Mouse (Mus musculus): ENCODE data around the gene Endou. TPM values are rescaled to one million over a fixed set of nuclear protein-coding genes. Genes with fewer than 3 reads are reported as not detected.
A peak's percentile ranks its signal among the peaks of the same experiment; 100 is the strongest.

The Endou gene
- polyA plus RNA-seq, 1 experiment: 2.9 TPM

DNA sequence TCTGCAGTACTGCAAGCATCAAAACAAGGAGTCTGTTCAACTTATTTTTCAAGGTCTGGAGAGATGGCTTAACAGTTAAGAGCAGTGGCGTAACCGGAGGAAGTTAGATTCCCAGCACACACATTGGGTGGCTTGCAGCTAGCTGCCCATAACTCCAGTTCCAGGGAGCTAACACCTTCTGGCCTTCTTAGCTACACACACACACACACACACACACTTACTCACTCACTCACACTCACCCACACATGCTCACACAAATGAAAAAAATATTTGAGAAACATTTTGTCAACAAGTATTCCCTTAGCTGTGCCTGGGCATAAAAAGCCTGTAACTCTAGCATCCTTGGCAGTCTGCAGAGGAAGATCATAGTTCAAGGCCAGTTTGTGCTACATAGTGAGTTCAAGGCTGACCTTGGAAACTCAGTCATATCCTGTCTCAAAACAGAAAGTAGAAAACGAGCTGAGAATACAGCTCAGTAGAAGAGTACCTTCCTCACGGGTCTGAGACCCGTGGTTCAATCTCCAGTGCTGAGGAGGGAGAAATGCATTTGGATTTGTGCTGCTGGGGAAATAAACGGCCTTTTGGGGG lies 5.8 kb downstream of the Endou start:
- WGBS: 65% methylated on average over 6 of the region's 6 CpGs
- no peak for TF ChIP-seq POLR2A (IDR thresholded peaks at IDR 0.05; ENCODE audit: low read depth, low read length)
- TF ChIP-seq CTCF (conservative IDR thresholded peaks at IDR 0.05; ENCODE audit: insufficient read depth, insufficient read length, low read depth, low read length): no peak

DNA sequence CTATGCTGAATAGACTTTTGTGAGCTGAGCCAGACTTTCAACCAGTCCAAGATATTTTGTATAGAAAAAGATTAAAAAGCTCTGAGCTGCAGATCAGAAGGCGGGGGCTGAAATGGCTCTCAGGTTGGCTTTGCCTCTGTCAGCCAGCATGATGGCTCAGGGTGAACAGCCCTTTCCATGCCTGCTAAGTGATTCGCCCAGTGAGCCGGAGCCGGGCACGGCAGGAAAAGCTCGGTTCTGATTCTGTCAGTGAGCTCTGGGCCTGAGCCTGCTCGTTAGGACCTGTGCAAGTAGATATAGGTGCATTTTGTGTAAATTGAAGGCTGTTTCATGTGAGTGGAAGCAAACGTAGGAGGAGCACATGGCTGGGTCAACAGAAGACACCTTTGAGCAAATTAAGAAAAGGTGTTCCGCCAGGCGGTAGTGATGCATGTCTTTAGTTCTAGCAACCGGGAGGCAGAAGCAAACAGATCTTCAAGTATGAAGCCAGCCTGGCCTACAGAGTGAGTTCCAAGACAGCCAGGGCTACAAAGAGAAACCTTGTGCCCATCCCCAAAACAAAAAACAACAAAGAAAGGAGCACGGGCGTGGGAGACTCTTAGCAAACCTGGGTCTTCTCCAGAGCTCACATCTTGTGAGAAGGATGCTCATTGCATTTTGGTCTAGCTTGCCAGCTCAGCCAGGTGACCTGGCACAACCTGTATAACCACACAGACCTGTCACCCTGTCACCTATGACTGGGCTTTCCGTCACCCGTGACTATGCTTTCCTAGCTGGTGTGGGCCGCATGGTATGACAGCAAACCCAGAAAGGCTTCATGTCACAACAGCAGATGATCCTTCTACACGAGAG lies 6.6 kb downstream of the Endou start:
- Histone ChIP-seq H3K27ac (ENCODE audit: insufficient read depth, low read depth, low read length) (no peak overlapping the region), H3K4me3 (ENCODE audit: insufficient read depth, low read depth, low read length) (no peak overlapping the region), H3K4me1 (ENCODE audit: control insufficient read depth, insufficient read depth, low read length) (peaks cover 13% of the 10 kb centered on the region), H3K36me3 (ENCODE audit: control insufficient read depth, insufficient read depth, low read length) (no peaks in the 10 kb centered on the region), H3K27me3 (replicated peaks; ENCODE audit: control insufficient read depth, insufficient read depth, low read length) (no peaks in the 10 kb centered on the region)
- peak; percentile 29 for DNase-seq
- TF ChIP-seq POLR2A (IDR thresholded peaks at IDR 0.05; ENCODE audit: low read depth, low read length) (no peak), CTCF (conservative IDR thresholded peaks at IDR 0.05; ENCODE audit: insufficient read depth, insufficient read length, low read depth, low read length) (no peak)
- 76% methylated on average over 17 of the region's 17 CpGs for WGBS

More for the DNA sequence above, 5.8 kb downstream of the Endou start:
- no peaks in the 10 kb centered on the region for H3K27me3 ChIP-seq (replicated peaks; ENCODE audit: control insufficient read depth, insufficient read depth, low read length)
- no peak overlapping the region for H3K4me3 ChIP-seq (ENCODE audit: insufficient read depth, low read depth, low read length)
- peaks cover 20% of the 10 kb centered on the region for H3K4me1 ChIP-seq (ENCODE audit: control insufficient read depth, insufficient read depth, low read length)
- no peak overlapping the region for H3K27ac ChIP-seq (ENCODE audit: insufficient read depth, low read depth, low read length)
- DNase-seq: no peak
- no peaks in the 10 kb centered on the region for H3K36me3 ChIP-seq (ENCODE audit: control insufficient read depth, insufficient read depth, low read length)

DNA sequence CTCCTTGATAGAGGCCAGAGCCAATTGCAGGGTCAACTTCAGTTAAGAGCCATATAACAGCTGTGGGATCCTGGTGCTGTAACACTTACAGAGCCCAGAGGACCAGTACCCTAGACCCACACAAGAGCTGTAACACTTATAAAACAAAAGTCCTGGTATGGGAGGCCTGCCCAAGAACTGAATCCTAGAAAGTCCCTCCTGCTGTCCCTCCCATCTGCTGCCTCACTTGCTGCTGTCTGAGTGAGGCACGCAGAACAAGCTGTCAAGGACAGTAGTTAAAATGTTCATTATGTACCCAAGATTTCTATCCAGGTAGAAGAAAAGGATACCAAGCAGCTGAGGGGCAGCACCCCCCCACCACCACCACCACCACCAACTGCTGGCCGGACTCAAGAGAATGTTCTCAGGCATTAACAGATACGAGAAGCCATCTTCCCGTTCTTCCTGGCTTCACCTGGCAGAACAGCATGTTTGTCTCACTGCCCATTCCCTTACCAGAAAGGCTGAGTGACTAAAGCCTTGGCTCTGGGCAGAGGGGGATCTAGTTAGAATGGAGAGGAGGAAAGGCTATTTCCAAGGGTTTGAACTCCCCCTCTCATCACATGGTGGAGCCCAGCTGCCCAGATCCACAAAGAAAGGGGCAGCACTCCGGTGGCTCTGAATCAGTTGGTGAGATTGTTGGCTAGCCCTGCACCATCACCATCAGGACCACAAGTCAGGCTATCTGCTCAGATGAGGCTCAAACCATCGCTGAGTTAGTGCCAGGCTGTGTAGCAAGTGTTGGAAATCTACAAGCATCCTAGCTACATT lies 7.4 kb downstream of the Endou start:
- TF ChIP-seq CTCF (conservative IDR thresholded peaks at IDR 0.05; ENCODE audit: insufficient read depth, insufficient read length, low read depth, low read length) (no peak), POLR2A (IDR thresholded peaks at IDR 0.05; ENCODE audit: low read depth, low read length) (no peak)
- DNase-seq: no peak
- H3K36me3 ChIP-seq (ENCODE audit: control insufficient read depth, insufficient read depth, low read length): no peaks in the 10 kb centered on the region
- no peak overlapping the region for H3K4me3 ChIP-seq (ENCODE audit: insufficient read depth, low read depth, low read length)
- no peak overlapping the region for H3K27ac ChIP-seq (ENCODE audit: insufficient read depth, low read depth, low read length)
- H3K4me1 ChIP-seq (ENCODE audit: control insufficient read depth, insufficient read depth, low read length): peaks cover 8% of the 10 kb centered on the region
- 91% methylated on average over 6 of the region's 6 CpGs for whole genome bisulfite sequencing
- H3K27me3 ChIP-seq (replicated peaks; ENCODE audit: control insufficient read depth, insufficient read depth, low read length): no peaks in the 10 kb centered on the region

DNA sequence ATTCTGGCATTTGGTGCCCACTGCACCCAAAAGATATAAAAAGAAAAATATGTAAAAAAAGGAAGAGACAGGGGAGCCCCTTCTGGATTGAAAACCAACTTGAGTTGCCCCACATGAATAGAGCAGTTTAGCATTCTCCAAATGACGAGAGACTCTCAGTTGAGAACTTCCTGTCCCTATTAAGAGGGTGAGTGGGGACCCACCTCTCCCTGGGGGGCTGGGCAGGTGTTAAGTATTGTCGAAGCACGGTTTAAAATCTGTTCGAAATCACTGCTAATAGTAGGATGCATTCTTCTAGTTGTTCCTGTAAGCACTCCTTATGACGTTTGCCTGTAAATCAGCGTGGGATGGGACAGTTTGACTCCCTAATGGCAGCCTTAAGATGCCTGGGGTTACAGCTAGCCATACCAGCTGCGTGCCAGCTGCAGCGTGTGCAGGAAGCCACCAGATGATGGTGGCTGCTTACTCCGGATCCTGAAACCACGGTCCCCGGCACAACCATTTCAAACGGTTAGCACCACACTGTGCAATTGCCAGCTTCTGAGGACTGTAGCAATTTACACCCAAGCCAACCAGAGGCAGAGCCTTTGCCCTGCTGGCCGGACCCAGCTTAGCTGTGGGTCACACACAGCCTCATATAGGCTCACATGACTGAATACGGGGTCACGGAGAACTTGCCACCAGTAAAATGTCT lies 10.0 kb downstream of the Endou start:
- WGBS: 40% methylated on average over 15 of the region's 15 CpGs
- Histone ChIP-seq H3K4me3 (ENCODE audit: insufficient read depth, low read depth, low read length) (no peak overlapping the region), H3K27ac (ENCODE audit: insufficient read depth, low read depth, low read length) (peak overlapping the region; percentile 88), H3K4me1 (ENCODE audit: control insufficient read depth, insufficient read depth, low read length) (peaks cover 5% of the 10 kb centered on the region), H3K27me3 (replicated peaks; ENCODE audit: control insufficient read depth, insufficient read depth, low read length) (no peaks in the 10 kb centered on the region), H3K36me3 (ENCODE audit: control insufficient read depth, insufficient read depth, low read length) (no peaks in the 10 kb centered on the region)
- DNase-seq: peak; percentile 41
- no peak for TF ChIP-seq POLR2A (IDR thresholded peaks at IDR 0.05; ENCODE audit: low read depth, low read length)
- no peak for TF ChIP-seq CTCF (conservative IDR thresholded peaks at IDR 0.05; ENCODE audit: insufficient read depth, insufficient read length, low read depth, low read length)

DNA sequence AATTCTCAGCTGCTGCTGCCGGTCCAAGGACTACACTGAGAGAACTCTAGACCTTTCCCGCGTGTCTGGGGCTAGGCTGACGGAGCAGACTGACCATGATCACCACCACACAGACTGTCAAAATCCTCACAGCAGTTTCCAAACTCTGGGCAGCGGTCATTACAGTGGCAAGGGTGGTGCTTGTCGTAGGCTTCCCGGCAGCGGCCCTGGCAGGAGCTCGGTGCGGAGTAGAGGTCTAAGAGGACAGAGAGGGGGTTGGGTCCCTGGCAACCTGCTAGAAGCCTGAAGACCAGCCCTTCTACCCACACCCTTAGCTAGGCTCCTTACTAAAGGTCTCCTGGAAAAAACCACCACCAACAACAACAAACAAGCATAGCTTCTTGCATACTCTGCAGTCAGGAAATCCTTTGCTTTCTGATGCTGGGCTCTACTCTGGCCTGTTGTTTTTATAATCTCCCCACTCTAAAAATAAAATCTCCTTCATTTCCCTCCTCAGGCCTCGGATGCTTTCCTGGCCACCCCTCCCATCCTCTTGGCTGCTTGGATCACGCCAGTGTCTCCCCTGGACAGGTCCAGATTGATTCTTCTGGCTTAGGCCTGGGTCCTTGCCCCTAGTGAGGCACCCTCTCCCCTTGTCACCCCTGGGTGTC lies 11.0 kb downstream of the Endou start:
- 60% methylated on average over 12 of the region's 12 CpGs for WGBS
- Histone ChIP-seq H3K4me3 (ENCODE audit: insufficient read depth, low read depth, low read length) (peak overlapping the region; percentile 32), H3K27ac (ENCODE audit: insufficient read depth, low read depth, low read length) (peak overlapping the region; percentile 88), H3K36me3 (ENCODE audit: control insufficient read depth, insufficient read depth, low read length) (no peaks in the 10 kb centered on the region), H3K27me3 (replicated peaks; ENCODE audit: control insufficient read depth, insufficient read depth, low read length) (no peaks in the 10 kb centered on the region), H3K4me1 (ENCODE audit: control insufficient read depth, insufficient read depth, low read length) (peaks cover 5% of the 10 kb centered on the region)
- peak; percentile 67 for DNase-seq
- TF ChIP-seq CTCF (conservative IDR thresholded peaks at IDR 0.05; ENCODE audit: insufficient read depth, insufficient read length, low read depth, low read length) (no peak), POLR2A (IDR thresholded peaks at IDR 0.05; ENCODE audit: low read depth, low read length) (no peak)

DNA sequence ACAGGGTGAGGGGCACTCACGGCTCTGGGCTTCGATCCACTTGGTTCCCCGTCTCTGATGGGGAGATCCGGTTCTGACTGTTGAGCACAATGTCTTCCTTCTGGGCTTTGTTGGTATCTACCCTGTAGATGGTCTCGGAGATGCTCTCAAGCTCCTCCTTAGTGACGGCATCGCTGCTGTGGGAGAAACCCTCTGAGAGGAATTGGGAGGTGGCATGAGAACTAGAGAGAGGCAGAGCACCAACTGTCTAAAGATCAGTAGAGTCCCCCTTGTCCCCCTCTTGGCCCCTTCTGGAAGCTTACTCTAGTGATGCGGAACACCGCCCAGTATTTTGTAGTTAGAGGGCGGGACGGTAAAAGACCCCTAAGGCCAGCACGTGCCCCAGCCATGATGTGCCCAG lies 11.6 kb downstream of the Endou start:
- no peak for DNase-seq
- Histone ChIP-seq H3K4me3 (ENCODE audit: insufficient read depth, low read depth, low read length) (peak overlapping the region; percentile 32), H3K4me1 (ENCODE audit: control insufficient read depth, insufficient read depth, low read length) (peaks cover 5% of the 10 kb centered on the region), H3K27me3 (replicated peaks; ENCODE audit: control insufficient read depth, insufficient read depth, low read length) (no peaks in the 10 kb centered on the region), H3K27ac (ENCODE audit: insufficient read depth, low read depth, low read length) (peak overlapping the region; percentile 88), H3K36me3 (ENCODE audit: control insufficient read depth, insufficient read depth, low read length) (no peaks in the 10 kb centered on the region)
- 88% methylated on average over 12 of the region's 12 CpGs for WGBS
- no peak for TF ChIP-seq POLR2A (IDR thresholded peaks at IDR 0.05; ENCODE audit: low read depth, low read length)
- no peak for TF ChIP-seq CTCF (conservative IDR thresholded peaks at IDR 0.05; ENCODE audit: insufficient read depth, insufficient read length, low read depth, low read length)

All from kidney, adult 2 months (tissue).